ENCODE assay signal across 11 mouse cellular contexts in the genomic region with DNA sequence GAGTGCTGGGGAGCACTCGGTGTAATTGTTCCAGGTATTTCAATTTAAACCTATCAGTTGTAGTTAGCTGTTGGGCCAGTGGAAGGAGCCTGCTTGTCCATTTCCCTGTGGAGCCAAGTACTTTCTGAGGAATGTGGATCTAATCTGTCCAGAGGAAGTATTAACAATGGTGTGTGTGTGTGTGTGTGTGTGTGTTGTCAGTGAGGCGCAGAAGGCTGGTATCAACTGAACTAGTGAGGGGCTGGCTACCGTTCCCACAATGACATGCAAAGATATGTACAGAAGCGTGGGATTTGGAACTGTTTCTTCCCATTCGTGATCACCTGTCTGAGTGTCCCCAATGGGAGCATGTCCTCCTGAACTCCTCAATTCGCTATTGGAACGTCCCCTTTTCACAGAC. TPM values are rescaled to one million over a fixed set of nuclear protein-coding genes. Genes with fewer than 3 reads are reported as not detected.
DNase-seq lines count a peak whose midpoint lies in the region; ATAC-seq and TF ChIP-seq lines count a peak whose summit lies in the region.
"Had no signal": no experiment of that assay in that cellular context is flagged by ENCODE, and none has a peak within 500 bp of the region (broad histone marks: within the 10 kb centered on the region; RNA-seq: fewer than 3 reads in every experiment).

No protein-coding gene starts in this region.

- peaks cover 26% of the 10 kb centered on the region for H3K27me3 ChIP-seq in lung, embryonic 16.5 days (ENCODE audit: control insufficient read depth, insufficient read depth, low read depth, low read length)
- peaks cover 27% of the 10 kb centered on the region for H3K27me3 ChIP-seq in heart, postnatal 0 days (ENCODE audit: control insufficient read depth, insufficient read depth, low read length)
- H3K27me3 ChIP-seq in neural tube, embryonic 14.5 days (ENCODE audit: control insufficient read depth, insufficient read depth, low read length): peaks cover 23% of the 10 kb centered on the region

- no peak for ATAC-seq in lung, embryonic 16.5 days (ENCODE audit: low read depth)
- ATAC-seq in heart, postnatal 0 days (ENCODE audit: insufficient read depth, low read depth): no peak
- no peak for ATAC-seq in neural tube, embryonic 14.5 days (ENCODE audit: low read depth)

- WGBS in lung, embryonic 16.5 days: 38% methylated on average over 7 of the region's 7 CpGs
- WGBS in lung, adult 2 months: 39% methylated on average over 7 of the region's 7 CpGs
- WGBS in heart, postnatal 0 days: 41% methylated on average over 7 of the region's 7 CpGs
- WGBS in neural tube, embryonic 14.5 days: 74% methylated on average over 7 of the region's 7 CpGs

- TF ChIP-seq POLR2A in lung, adult 2 months (IDR thresholded peaks at IDR 0.05; ENCODE audit: borderline replicate concordance, extremely low read depth, low read depth, low read length): no peak

- H3K36me3 ChIP-seq in lung, embryonic 16.5 days (ENCODE audit: control insufficient read depth, insufficient read depth, low read length): no peaks in the 10 kb centered on the region
- H3K36me3 ChIP-seq in heart, postnatal 0 days (replicated peaks; ENCODE audit: control insufficient read depth, insufficient read depth, low read length): no peaks in the 10 kb centered on the region
- H3K36me3 ChIP-seq in neural tube, embryonic 14.5 days (ENCODE audit: control insufficient read depth, insufficient read depth, low read length): no peaks in the 10 kb centered on the region

- peak overlapping the region; percentile 67 for H3K4me2 ChIP-seq in lung, embryonic 16.5 days (ENCODE audit: low read depth, low read length)
- H3K4me2 ChIP-seq in heart, postnatal 0 days (ENCODE audit: low read depth, low read length): 0 out of 2 replicates have a peak overlapping the region, but pooled peaks have one; percentile 0
- H3K4me2 ChIP-seq in neural tube, embryonic 14.5 days (ENCODE audit: low read depth, low read length): peak overlapping the region; percentile 79
- H3K4me2 ChIP-seq: liver, embryonic 11.5 days had no signal

- peak overlapping the region; percentile 65 for H3K4me3 ChIP-seq in lung, embryonic 16.5 days (ENCODE audit: low read length)
- no peak overlapping the region for H3K4me3 ChIP-seq in lung, adult 2 months (replicated peaks; ENCODE audit: extremely low read depth, low read depth, low read length)
- H3K4me3 ChIP-seq in heart, postnatal 0 days (ENCODE audit: low read depth, low read length): no peak overlapping the region
- H3K4me3 ChIP-seq in neural tube, embryonic 14.5 days (ENCODE audit: low read depth, low read length): peak overlapping the region; percentile 44; the same call in 1 of the 2 replicates

- H3K9ac ChIP-seq in lung, embryonic 16.5 days (ENCODE audit: low read length): peak overlapping the region; percentile 29
- no peak overlapping the region for H3K9ac ChIP-seq in heart, postnatal 0 days (replicated peaks; ENCODE audit: low read depth, low read length)
- no peak overlapping the region for H3K9ac ChIP-seq in neural tube, embryonic 14.5 days (replicated peaks; ENCODE audit: low read depth, low read length)

- no peak for TF ChIP-seq EP300 in heart, postnatal 0 days (IDR thresholded peaks at IDR 0.05; ENCODE audit: low read depth)

- H3K4me1 ChIP-seq in lung, embryonic 16.5 days (replicated peaks; ENCODE audit: control insufficient read depth, insufficient read depth, low read length): peaks cover 13% of the 10 kb centered on the region
- H3K4me1 ChIP-seq in lung, adult 2 months (ENCODE audit: control insufficient read depth, insufficient read depth, low read length): peaks cover 6% of the 10 kb centered on the region; the same call in 1 of the 2 replicates
- peaks cover 8% of the 10 kb centered on the region; the same call in 1 of the 2 replicates for H3K4me1 ChIP-seq in heart, postnatal 0 days (ENCODE audit: control insufficient read depth, insufficient read depth)
- no peaks in the 10 kb centered on the region for H3K4me1 ChIP-seq in neural tube, embryonic 14.5 days (ENCODE audit: control insufficient read depth, insufficient read depth, low read length)

- intact Hi-C loops in left cerebral cortex, postnatal 25 days (cut with DNase I): loop anchor here (5.0 kb wide), 1 partner anchor 150 kb away; no protein-coding TSS in a partner anchor

- H3K27ac ChIP-seq in lung, embryonic 16.5 days (ENCODE audit: low read length): no peak overlapping the region
- no peak overlapping the region for H3K27ac ChIP-seq in heart, postnatal 0 days (ENCODE audit: low read depth)
- no peak overlapping the region for H3K27ac ChIP-seq in neural tube, embryonic 14.5 days (ENCODE audit: low read depth, low read length)

- no peaks in the 10 kb centered on the region for H3K9me3 ChIP-seq in lung, embryonic 16.5 days (ENCODE audit: control insufficient read depth, low read length)
- no peaks in the 10 kb centered on the region for H3K9me3 ChIP-seq in heart, postnatal 0 days (replicated peaks; ENCODE audit: control insufficient read depth, low read length)
- no peaks in the 10 kb centered on the region for H3K9me3 ChIP-seq in neural tube, embryonic 14.5 days (ENCODE audit: control insufficient read depth, low read length)

- TF ChIP-seq CTCF in lung, adult 2 months (IDR thresholded peaks at IDR 0.05; ENCODE audit: insufficient read depth, low read length): no peak
- no peak for TF ChIP-seq CTCF in heart, postnatal 0 days (IDR thresholded peaks at IDR 0.05; ENCODE audit: low read depth)

- DNase-seq in heart, adult 11 months: peak; percentile 93
- DNase-seq in heart, postnatal 4 days: no peak
- DNase-seq in lung, adult 2 months: no peak
- peak; percentile 36 for DNase-seq in heart, postnatal 0 days (ENCODE audit: low spot score)
- DNase-seq in left cerebral cortex, postnatal 25 days (ENCODE audit: low spot score in 2 of 2): no peak
- no peak for DNase-seq in ovary, adult 18-20 months (ENCODE audit: low spot score)
- DNase-seq: layer of hippocampus, adult 9-11 months had no signal

RNA-seq across cellular contexts. Expression of gene Rassf10, which starts 3.2 kb away (rescaled TPM):
- total RNA-seq in heart, postnatal 4 days (2021): 1 to 10 TPM; 2.2 to 2.7 TPM
- 14.3 and 14.9 TPM in 2 replicates for polyA plus RNA-seq in lung, embryonic 16.5 days (2015; fragmentation: Nextera tagmentation; extraction: Ambion mirVana)
- 1.7 and 2.2 TPM in 2 replicates for polyA plus RNA-seq in lung, adult 2 months (2012; rRNA removed)
- total RNA-seq in heart, postnatal 0 days (2014; rRNA removed; ENCODE audit: low replicate concordance): 0.23 and 2.1 TPM in 2 replicates
- 2.4 and 2.8 TPM in 2 replicates for polyA plus RNA-seq in heart, postnatal 0 days (2015; fragmentation: Nextera tagmentation; extraction: Ambion mirVana)
- polyA plus RNA-seq in neural tube, embryonic 14.5 days (2014; fragmentation: Nextera tagmentation; extraction: Ambion mirVana): 2.5 and 4.1 TPM in 2 replicates
- 1 to 10 TPM; 1.3 to 1.6 TPM for total RNA-seq in left cerebral cortex, postnatal 25 days (2021)
- total RNA-seq: common myeloid progenitor, adult 5-6 weeks had no signal

Comparison
In these comparisons a context has a peak if more than half of its experiments do, and no peak if none do; other contexts are left out.
1. DNase-seq: peak in heart, adult 11 months (single experiment) and heart, postnatal 0 days (single experiment); none in heart, postnatal 4 days (single experiment), lung, adult 2 months (single experiment), left cerebral cortex, postnatal 25 days (0 of 2) and ovary, adult 18-20 months (single experiment).
2. H3K4me3 ChIP-seq: peak in lung, embryonic 16.5 days (single experiment) and neural tube, embryonic 14.5 days (single experiment); none in lung, adult 2 months (single experiment) and heart, postnatal 0 days (single experiment).
3. H3K4me2 ChIP-seq: peak in every context shown above with its lines; median percentile 79 in neural tube, embryonic 14.5 days; 67 in lung, embryonic 16.5 days; 0 in heart, postnatal 0 days.